Mouse (Mus musculus) T-cell, adult 2 months (primary cell): ENCODE data around the gene Adgrl2.

Source experiments
- DNase-seq: peaks from one replicate; pipeline ENCODE4 v3.0.0; 2022; ENCODE audit warnings: low spot score

Adgrl2 gene

DNA sequence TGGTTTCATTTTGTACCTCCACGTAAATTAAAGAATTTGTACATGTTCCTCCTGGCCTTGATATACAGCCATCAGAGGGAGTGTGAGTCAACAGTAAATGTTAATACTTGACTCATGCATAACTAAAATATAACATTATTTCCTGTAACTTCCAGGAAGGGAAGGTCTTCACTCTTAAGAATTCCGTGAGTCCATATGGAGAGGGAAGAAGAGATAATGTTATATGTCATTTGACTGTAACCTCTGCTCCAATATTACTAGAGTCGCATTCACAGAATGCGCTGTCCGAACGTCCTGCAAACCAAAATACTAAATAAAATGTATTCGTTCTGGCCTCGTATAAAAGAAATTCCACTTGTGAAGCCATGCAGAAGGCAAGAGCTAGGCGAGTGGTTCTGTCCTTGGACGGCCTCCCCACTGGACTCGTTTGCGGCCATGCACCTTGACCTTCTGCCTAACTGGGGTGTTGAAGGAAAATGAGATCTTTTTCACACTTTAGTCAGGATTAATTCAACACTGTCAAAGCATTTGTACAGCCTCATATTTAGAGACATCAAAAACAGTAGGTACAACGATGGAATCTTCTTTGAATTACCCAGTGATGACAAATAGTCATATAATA, 68.3 kb downstream of the Adgrl2 start:
- DNase-seq: no peak

DNA sequence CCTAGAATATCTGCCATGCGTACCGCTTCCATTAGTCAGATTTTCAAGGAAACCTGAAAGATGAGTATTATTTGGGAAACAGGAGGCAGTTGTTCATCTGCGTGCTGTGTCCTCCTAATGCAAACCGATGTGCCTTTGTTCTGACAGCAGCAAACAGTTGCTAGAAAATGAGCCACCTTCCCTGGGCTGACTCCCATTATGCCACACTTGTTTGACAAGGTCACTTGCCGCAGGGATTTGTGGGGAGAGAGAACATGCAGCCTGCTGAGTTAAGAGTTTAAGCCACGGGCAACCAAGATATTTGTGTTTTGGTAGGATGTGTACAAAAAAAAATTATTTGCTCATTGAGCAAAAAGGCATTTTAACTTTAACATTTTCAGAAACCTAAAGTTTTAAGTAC, 69.5 kb downstream of the Adgrl2 start:
- no peak for DNase-seq

DNA sequence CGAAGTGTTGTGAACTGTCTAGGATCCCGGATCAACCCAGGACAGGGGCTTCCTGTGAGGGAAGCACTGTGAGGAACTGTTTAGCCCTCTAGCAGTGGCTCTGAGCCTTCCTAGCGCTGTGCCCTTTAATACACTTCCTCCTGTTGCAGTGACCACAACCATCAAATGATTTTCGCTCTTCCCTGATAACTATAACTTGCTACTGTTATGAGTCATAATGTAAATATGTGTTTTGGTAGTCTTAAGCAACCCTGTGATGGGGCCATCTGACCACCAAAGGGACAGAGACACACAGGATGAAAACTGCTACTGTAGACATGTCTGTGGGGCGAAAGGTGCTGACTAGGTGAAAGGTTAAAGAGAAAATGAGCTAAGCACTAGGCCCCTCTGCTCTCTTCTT, 71.9 kb downstream of the Adgrl2 start:
- no peak for DNase-seq

GRCm38 (mm10) chr3:148917837-148918236, 72.5 kb downstream of the Adgrl2 start:
- DNase-seq: no peak

GRCm38 (mm10) chr3:148916226-148916625, 74.1 kb downstream of the Adgrl2 start:
- no peak for DNase-seq

DNA sequence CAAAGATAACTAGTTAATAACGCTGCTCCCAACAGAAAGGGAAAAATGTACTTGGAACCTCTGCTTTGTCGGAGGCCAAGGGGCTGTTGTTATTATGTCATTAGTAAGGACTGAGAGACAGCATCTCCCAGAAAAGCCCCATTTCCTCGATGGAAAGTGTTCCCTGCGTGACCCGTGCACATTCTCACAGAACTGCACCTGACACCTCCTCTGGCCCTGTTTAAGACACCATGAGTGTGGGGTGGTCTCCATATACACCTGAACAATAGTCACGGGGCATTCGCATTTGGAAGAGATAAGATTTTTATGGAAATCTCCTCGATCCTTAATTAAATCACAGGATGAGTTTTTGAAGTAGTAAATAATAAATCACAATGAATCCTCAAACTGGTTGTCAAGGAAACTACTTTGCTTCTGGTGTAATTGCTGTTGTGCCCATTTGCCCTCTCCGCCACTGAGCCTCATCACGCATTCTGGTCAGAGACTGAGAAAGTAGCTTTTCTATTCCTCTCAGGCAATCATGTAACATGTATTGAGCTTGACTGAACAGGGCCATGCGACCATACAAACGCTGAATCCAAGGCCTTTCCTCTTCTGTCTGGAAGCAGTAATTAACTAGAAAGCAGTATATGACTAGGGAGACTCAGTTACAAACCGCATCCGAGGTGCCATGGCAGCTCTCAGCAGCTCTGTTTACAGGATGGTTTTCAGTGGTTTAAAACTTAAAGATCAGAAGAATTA, 77.2 kb downstream of the Adgrl2 start:
- DNase-seq: no peak

DNA sequence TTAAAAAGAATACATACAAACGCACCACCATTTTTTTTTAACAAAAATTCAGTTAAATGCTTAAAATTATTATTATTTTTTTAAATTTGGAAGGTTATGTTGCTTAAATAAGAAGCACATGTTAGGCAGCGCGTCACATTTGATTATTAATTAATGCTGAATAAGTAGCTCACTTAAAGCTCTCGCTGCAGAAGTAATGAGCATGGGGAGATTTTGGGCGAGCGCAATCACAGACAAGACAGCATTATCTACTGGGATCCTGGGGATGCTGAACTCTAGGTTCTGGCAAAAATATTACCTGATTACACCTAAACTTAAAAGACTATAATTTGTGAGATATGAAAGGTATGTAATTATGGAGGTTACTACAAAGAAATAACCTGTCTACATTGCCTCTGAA, 77.8 kb downstream of the Adgrl2 start:
- no peak for DNase-seq

- no peak for DNase-seq
Measured at GRCm38 (mm10) chr3:148907873-148908272, 82.5 kb downstream of the Adgrl2 start.

- no peak for DNase-seq
Measured at GRCm38 (mm10) chr3:148907024-148907778, 83.2 kb downstream of the Adgrl2 start.

DNA sequence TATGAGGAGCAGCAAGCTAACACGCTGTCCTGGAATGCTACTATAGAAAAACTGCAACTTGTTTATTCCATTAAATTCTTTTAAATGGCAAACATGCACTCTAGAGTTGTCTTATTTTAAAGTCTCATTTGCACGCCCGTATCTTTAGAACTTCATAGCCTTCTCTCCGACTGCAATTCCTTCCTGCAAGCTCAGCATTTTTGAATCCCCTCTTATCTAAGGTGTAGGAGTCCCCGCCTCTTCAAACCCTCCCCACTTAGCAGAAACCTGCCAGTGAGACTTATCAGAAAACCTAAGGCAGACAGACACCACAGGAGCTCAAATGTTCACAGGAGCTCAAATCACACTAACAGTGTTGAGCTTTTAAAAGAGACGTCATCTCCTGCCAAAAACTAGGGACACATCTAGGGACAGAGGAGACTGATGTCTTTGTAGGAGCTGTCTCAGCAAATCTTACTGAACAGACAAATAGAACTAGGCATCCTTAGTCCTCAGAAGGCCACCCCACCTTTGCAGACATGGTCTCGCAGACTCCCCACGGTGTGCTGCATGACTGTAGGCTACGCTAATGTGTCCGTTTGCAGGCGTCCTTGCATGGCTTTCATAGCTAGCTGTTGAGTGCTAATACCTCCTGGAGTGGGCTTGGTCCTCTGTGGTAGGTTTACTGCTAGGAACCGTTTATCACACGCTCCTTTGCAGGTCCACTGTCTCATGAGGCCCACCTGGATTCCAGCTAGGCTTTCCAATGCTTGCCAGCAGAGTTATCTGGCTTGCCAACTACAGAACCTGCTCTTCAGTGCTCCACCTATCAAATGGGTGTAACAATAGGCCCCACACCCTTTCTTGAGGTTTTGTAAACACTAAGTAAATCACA, 84.2 kb downstream of the Adgrl2 start:
- no peak for DNase-seq

GRCm38 (mm10) chr3:148905435-148905834, 84.9 kb downstream of the Adgrl2 start:
- DNase-seq: no peak

DNA sequence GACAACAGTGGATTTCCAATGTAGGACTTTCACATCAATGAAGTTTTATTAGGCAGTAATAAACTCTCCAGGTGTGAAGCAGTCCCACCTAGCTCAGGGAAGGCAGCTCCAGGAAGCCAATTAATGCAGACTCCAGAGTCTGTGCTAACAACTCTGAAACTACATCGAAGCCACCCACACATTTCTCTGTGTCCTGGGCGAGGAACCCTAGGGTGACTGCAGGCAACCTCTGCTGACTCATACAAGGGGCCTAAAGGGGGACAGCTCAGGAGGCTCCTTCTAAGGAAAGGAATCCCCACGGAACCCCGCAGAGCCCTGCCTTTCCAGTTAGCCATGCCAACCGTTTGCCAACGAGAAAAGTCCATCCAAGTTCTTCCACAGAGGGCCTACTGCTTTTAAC, 90.5 kb downstream of the Adgrl2 start:
- no peak for DNase-seq

GRCm38 (mm10) chr3:148899416-148899815, 90.9 kb downstream of the Adgrl2 start:
- DNase-seq: no peak

DNA sequence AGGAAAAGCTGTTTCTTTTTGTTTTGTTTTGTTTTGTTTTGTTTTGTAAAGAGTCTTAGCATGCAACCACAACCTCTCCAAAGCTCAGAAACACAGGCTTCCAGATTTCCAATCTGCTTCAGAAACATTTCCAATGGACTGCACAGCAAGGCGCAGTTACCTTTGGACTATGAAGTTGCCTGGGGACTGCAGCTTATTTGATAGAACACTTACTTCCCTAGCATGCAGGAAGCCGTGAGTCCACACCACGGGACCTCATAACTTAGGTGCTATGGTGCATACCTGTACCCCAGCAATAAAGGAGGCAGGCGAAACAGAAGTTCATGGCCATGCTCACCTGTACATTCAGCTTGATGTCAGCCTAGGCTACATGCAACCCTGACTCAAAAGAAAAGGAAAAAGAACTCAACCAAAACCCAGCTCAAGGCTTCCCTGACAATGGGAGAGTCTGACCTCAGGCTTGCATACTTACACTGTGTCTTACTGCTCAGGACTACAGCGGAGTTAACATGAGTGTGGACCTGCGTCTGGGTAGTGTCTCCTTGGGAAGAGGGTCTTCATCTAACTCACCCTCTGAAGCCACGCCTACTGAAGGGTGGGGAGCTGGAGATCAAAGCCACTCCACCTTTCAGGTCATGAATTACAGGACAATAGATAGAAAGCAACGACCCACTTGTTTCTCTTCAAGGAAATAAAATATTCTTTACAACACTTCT, 91.7 kb downstream of the Adgrl2 start:
- DNase-seq: no peak

DNA sequence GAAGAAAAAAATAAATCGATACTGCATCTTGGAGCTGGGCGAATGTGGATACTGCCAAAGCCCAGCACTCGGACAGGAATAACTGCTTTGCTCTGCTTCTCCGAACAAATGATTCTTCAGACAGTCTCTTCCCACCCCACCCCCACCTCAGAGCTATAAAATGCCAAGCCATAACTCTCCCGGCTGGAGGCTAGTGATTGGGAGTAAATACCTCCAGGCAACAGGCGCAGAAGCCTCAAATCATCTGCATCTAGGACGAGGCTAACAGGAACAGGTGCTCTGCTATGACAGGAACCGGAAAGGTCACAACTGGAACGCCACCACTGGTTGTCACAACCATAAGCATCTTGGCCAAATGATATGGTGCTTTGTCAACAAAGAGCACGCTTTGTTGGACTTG, 94.1 kb downstream of the Adgrl2 start:
- DNase-seq: no peak

DNA sequence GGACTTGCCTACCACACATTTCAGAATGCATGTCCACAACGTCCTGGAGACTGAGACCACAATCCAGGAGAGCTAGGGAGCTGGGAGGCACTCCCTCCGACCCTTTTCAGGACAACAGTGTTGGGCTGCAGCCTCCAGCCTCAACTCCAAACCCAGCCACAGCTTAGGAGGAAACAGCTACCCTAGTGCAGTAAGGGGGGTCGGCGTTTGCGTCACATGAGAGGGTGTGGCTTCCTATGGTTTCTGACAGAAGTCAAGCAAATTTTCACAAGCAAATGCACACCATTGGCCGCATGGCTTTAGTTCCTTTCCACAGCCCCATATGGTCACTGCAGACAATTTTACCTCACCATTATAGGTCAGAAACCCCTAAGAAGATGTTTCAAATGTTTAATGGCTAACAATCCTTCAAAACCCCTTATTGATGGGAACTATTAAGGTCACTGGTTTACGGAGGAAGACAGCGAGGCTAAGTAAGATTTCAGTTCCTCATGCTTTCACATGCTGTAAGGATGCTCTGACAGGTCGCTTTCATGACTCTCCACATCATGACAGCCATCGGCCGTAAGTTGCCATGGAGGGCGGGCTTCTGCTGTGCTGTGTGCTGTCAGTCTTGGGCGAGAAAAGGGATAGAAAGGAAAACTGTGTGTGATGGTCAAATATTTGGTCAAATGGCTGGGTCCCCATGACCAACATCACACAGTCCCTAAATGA, 94.8 kb downstream of the Adgrl2 start:
- DNase-seq: peak; percentile 2

DNA sequence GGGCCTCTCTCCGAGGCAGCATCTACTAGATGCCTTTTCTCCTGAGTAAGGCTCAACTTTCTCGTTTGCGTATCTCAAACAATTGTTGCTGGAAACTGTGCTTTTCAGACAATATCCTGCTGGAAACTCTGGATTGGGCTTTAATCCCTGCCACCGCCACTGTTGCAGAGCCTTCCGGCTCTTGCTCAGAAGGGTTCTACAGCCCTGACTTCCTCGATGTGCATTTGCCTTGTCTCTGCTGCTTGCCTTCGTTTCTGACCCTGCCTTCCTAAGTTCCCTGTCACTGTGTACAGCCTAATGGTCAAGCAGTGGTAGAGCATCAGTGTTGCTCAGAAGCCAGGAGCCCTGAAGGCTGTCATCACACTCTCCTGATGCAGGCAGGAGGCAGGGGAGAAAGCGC, 95.5 kb downstream of the Adgrl2 start:
- DNase-seq: no peak

GRCm38 (mm10) chr3:148887902-148888301, 102.5 kb downstream of the Adgrl2 start:
- DNase-seq: no peak

DNA sequence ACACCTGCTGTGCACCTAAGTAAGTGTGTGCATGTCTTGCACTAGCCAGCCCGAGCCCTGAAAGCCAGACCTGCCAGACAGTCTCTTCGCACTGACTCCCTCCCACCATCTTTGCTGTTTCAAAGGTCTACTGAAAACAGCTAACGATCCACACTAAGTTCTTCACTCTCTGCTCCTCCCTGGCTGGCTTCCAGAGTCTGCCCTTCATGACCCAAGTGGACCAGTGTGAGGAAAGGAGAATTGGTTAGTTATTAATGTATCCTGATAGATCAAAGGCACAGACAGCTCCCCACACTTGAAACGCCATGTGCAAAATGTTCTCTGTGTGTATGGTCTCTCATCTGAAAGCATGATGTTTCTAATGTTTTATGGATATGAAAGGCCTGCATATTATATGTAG, 103.4 kb downstream of the Adgrl2 start:
- DNase-seq: no peak

DNA sequence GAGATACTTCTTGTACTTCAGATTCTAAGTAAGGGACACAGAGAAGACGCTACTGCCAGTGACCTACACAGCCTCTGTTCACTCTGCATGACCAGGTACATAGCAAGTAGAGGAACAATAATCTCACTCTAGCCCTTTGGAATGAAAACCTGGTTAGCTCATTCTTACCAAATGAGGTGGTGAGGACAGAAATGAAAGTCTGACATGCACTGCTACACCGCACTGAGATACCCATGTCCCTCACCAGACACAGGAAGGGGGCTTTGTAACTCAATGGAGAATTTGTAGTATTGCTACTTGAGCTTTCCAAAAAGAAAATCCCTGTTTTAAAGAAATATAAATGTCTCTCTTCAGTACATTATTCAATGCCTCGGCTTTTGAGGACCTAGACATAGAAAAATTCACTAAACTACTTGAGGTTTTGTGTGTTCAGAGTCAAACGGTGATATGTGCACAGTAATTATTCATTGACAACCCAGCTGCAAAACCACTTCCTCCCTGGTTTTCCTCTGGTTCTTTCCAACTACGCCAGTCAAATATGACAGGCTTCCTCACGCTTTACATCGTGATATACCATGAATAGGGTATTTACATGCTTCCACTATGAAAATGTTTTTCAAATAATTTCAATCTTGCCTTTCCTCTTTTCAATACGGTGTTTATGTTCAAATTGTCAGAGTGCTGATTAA, 104.2 kb downstream of the Adgrl2 start:
- no peak for DNase-seq
